Mouse (Mus musculus) CH12.LX (cell line): ENCODE measurements around the gene Pip5kl1. TPM values are rescaled to one million over a fixed set of nuclear protein-coding genes. Genes with fewer than 3 reads are reported as not detected.

ENCODE experiments used
- DNase-seq: peaks from one replicate; pipeline ENCODE4 v3.0.0-alpha.2; 2013; ENCODE audit errors: extremely low read depth
- H3K27ac ChIP-seq: 2 replicates; pipeline ENCODE4 v1.5.1; 2012; ENCODE audit warnings: low read depth, mild to moderate bottlenecking, control low read depth, moderate library complexity; ENCODE audit not compliant: insufficient read depth
- H3K27me3 ChIP-seq: replicated peaks from 2 replicates; pipeline ENCODE3; 2012; ENCODE audit warnings: inconsistent platforms
- H3K36me3 ChIP-seq, 2 experiments: replicated peaks in 1 of 2; 2 replicates each; pipeline versions ENCODE3 to v1.6.1; 2012; ENCODE audit warnings: inconsistent platforms in 1 of 2, low read length in 1 of 2, mild to moderate bottlenecking in 1 of 2, mixed read lengths in 1 of 2, moderate library complexity in 1 of 2; ENCODE audit not compliant: control insufficient read depth in 1 of 2, insufficient read depth in 1 of 2
- H3K4me1 ChIP-seq, 2 experiments: 2 replicates each; pipeline ENCODE4 v1.6.1; 2012; ENCODE audit warnings: inconsistent platforms in 1 of 2, moderate library complexity in 1 of 2; ENCODE audit not compliant: insufficient read depth in 2 of 2, control insufficient read depth in 1 of 2
- H3K4me2 ChIP-seq: 2 replicates; pipeline ENCODE4 v1.6.1; 2012; ENCODE audit warnings: low read depth, mild to moderate bottlenecking, control low read depth; ENCODE audit not compliant: poor library complexity, insufficient read depth, severe bottlenecking
- H3K4me3 ChIP-seq, 3 experiments: fragments of 150-350 bp in 1 of 3; sonication (generic) in 1 of 3; replicated peaks in 1 of 3; 2 replicates each; pipeline versions ENCODE3 to v1.5.1; 2011 to 2012; ENCODE audit warnings: low read depth in 2 of 3, low read length in 2 of 3, mild to moderate bottlenecking in 2 of 3, moderate library complexity in 2 of 3, control low read depth in 1 of 3, improper control_type of control experiment in 1 of 3, inconsistent platforms in 1 of 3, mixed read lengths in 1 of 3; ENCODE audit not compliant: poor library complexity in 1 of 3
- H3K79me2 ChIP-seq: replicated peaks from 2 replicates; pipeline ENCODE4 v1.6.1; 2012; ENCODE audit warnings: mild to moderate bottlenecking, moderate library complexity; ENCODE audit not compliant: control insufficient read depth, poor library complexity, insufficient read depth, severe bottlenecking; ENCODE audit errors: extremely low read depth
- H3K9ac ChIP-seq: 2 replicates; pipeline ENCODE4 v1.6.1; 2012; ENCODE audit warnings: low read depth, mild to moderate bottlenecking, control low read depth, moderate library complexity; ENCODE audit not compliant: insufficient read depth
- H3K9me3 ChIP-seq: replicated peaks from 2 replicates; pipeline ENCODE3; 2012; ENCODE audit warnings: low read length, inconsistent platforms, mixed read lengths
- CHD2 ChIP-seq: IDR thresholded peaks from 2 replicates; pipeline ENCODE4 v1.6.1; 2011; ENCODE audit warnings: low read length, improper control_type of control experiment
- CTCF ChIP-seq, 2 experiments: IDR thresholded peaks in 1 of 2; conservative IDR thresholded peaks in 1 of 2; 2 replicates each; pipeline ENCODE4 v1.5.1; 2011 to 2012; ENCODE audit warnings: low read depth in 2 of 2, low read length in 2 of 2, improper control_type of control experiment in 1 of 2, inconsistent platforms in 1 of 2, mild to moderate bottlenecking in 1 of 2, moderate library complexity in 1 of 2
- E2F4 ChIP-seq: IDR thresholded peaks from 2 replicates; pipeline ENCODE4 v1.6.1; 2011; ENCODE audit warnings: low read depth, low read length, improper control_type of control experiment; ENCODE audit not compliant: insufficient replicate concordance
- ETS1 ChIP-seq: conservative IDR thresholded peaks from 2 replicates; pipeline ENCODE4 v1.6.1; 2012; ENCODE audit warnings: low read depth, mild to moderate bottlenecking, inconsistent platforms, low read length, improper control_type of control experiment, moderate library complexity
- GABPA ChIP-seq: IDR thresholded peaks from 2 replicates; pipeline ENCODE4 v1.6.1; 2012; ENCODE audit warnings: low read depth, low read length, improper control_type of control experiment, inconsistent platforms; ENCODE audit not compliant: insufficient replicate concordance
- IRF4 ChIP-seq: IDR thresholded peaks from 2 replicates; pipeline ENCODE4 v1.6.1; 2014; ENCODE audit warnings: low read depth, mild to moderate bottlenecking, inconsistent platforms, low read length, improper control_type of control experiment
- KAT2A ChIP-seq: IDR thresholded peaks from 2 replicates; pipeline ENCODE4 v1.6.1; 2012; ENCODE audit warnings: low read length, improper control_type of control experiment, inconsistent platforms; ENCODE audit not compliant: insufficient replicate concordance
- MAFK ChIP-seq: IDR thresholded peaks from 2 replicates; pipeline ENCODE4 v1.6.1; 2011; ENCODE audit warnings: low read length, improper control_type of control experiment; ENCODE audit not compliant: insufficient replicate concordance
- MAZ ChIP-seq: IDR thresholded peaks from 2 replicates; pipeline ENCODE4 v1.6.1; 2012; ENCODE audit warnings: low read depth, mild to moderate bottlenecking, inconsistent platforms, low read length, improper control_type of control experiment, moderate library complexity
- MXI1 ChIP-seq: IDR thresholded peaks from 2 replicates; pipeline ENCODE4 v1.6.1; 2011; ENCODE audit warnings: mild to moderate bottlenecking, low read depth, low read length, improper control_type of control experiment
- MYC ChIP-seq: IDR thresholded peaks from 2 replicates; pipeline ENCODE4 v1.6.1; 2011; ENCODE audit warnings: low read depth, mild to moderate bottlenecking, improper control_type of control experiment, low read length
- NRF1 ChIP-seq: IDR thresholded peaks from 2 replicates; pipeline ENCODE4 v1.6.1; 2014; ENCODE audit warnings: low read depth, mild to moderate bottlenecking, inconsistent platforms, low read length, improper control_type of control experiment, moderate library complexity
- POLR2A ChIP-seq: IDR thresholded peaks from 2 replicates; pipeline ENCODE4 v1.6.1; 2011; ENCODE audit warnings: low read depth, mild to moderate bottlenecking, improper control_type of control experiment, low read length
- RAD21 ChIP-seq: IDR thresholded peaks from 2 replicates; pipeline ENCODE4 v1.6.1; 2011; ENCODE audit warnings: low read depth, mild to moderate bottlenecking, low read length, improper control_type of control experiment, moderate library complexity
- RCOR1 ChIP-seq: conservative IDR thresholded peaks from 2 replicates; pipeline ENCODE4 v1.6.1; 2012; ENCODE audit warnings: low read depth, mild to moderate bottlenecking, inconsistent platforms, low read length, improper control_type of control experiment
- SIN3A ChIP-seq: IDR thresholded peaks from 2 replicates; pipeline ENCODE4 v1.6.1; 2012; ENCODE audit warnings: low read length, improper control_type of control experiment, inconsistent platforms
- SMC3 ChIP-seq: IDR thresholded peaks from 2 replicates; pipeline ENCODE4 v1.6.1; 2011; ENCODE audit warnings: low read depth, low read length, improper control_type of control experiment
- TBP ChIP-seq: conservative IDR thresholded peaks from 2 replicates; pipeline ENCODE4 v1.6.1; 2011; ENCODE audit warnings: low read depth, low read length, improper control_type of control experiment
- USF1 ChIP-seq: IDR thresholded peaks from 2 replicates; pipeline ENCODE4 v1.6.1; 2014; ENCODE audit warnings: low read depth, mild to moderate bottlenecking, inconsistent platforms, low read length, improper control_type of control experiment
- USF2 ChIP-seq: conservative IDR thresholded peaks from 2 replicates; pipeline ENCODE4 v1.6.1; 2011; ENCODE audit warnings: low read depth, low read length, improper control_type of control experiment
- ZC3H11A ChIP-seq: IDR thresholded peaks from 2 replicates; pipeline ENCODE4 v1.6.1; 2012; ENCODE audit warnings: low read depth, mild to moderate bottlenecking, inconsistent platforms, low read length, improper control_type of control experiment
- ZNF384 ChIP-seq: IDR thresholded peaks from 2 replicates; pipeline ENCODE4 v1.6.1; 2012; ENCODE audit warnings: low read depth, low read length, improper control_type of control experiment, inconsistent platforms
- dilution Hi-C: fragments of 300-500 bp; cut with MboI; formaldehyde crosslinking; loops from 2 replicates; pipeline ENCODE4 v1.14.3; 2020; ENCODE audit warnings: low sequenced_read_pairs; ENCODE audit not compliant: extremely low pct_unique_long_range_greater_than_20kb, extremely low pct_ligation_motif_present
- in situ Hi-C: fragments of 300-500 bp; cut with MboI; formaldehyde crosslinking; loops from 3 replicates; pipeline ENCODE4 v1.14.3; 2019; ENCODE audit warnings: low sequenced_read_pairs, low pct_ligation_motif_present, low pct_unique_long_range_greater_than_20kb, mixed read lengths
- polyA plus RNA-seq: library from polyadenylated mRNA; unstranded; fragments of >175 nt; gene quantifications from 2 replicates; pipeline ENCODE4 v1.2.1, GENCODE M21; 2012; ENCODE audit warnings: low read depth; ENCODE audit not compliant: insufficient read length
- total RNA-seq, 2 experiments: library from RNA; depleted of rRNA; stranded (reverse); fragments of 300-350 nt in 1 of 2; fragments of >200 nt in 1 of 2; gene quantifications; 2 replicates each; pipeline ENCODE4 v1.2.3; 2012 to 2014

The Pip5kl1 gene
- total and polyA plus RNA-seq, 3 experiments: 0.28 to 0.64 (median 0.57) TPM

DNA sequence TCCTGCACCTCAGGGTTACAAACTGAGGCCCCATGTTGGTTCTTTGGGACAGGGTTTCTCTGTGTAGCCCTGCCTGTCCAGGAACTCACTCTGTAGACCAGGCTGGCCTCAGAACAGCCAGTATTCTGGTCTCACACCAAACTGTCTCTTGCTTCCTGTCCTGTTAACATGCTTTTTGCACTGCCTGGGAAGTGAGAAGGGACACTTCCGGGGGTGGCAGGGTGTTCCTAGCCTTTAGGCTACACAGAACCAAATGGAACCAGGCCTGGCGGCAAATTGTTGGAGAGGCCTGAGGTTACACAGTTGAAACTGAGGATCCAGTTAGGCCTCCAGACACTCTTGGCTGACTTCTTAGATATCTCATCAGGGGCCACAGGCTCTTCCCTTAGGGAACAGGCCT, 41.4 kb upstream of the Pip5kl1 start:
- no peaks in the 10 kb centered on the region for H3K79me2 ChIP-seq
- H3K9me3 ChIP-seq: no peaks in the 10 kb centered on the region
- H3K27me3 ChIP-seq: peaks cover 9% of the 10 kb centered on the region
- H3K27ac ChIP-seq: no peak overlapping the region
- H3K36me3 ChIP-seq: no peaks in the 10 kb centered on the region
- dilution Hi-C loops (no loop called here), in situ Hi-C loops (no loop called here)
- H3K9ac ChIP-seq: no peak overlapping the region
- H3K4me1 ChIP-seq: peaks cover 9 to 18% of the 10 kb centered on the region in 2 experiments
- no peak for DNase-seq
- H3K4me3 ChIP-seq: no peak overlapping the region
- TF ChIP-seq CTCF (conservative IDR thresholded peaks at IDR 0.05 in 1 of 2, IDR thresholded peaks at IDR 0.05 in 1 of 2; ENCODE audit: low read depth in 2 of 2, low read length in 2 of 2) (no peak), MXI1 (no peak), ETS1 (no peak), MYC (no peak), RAD21 (no peak), NRF1 (no peak), KAT2A (no peak)
- H3K4me2 ChIP-seq: no peak overlapping the region

DNA sequence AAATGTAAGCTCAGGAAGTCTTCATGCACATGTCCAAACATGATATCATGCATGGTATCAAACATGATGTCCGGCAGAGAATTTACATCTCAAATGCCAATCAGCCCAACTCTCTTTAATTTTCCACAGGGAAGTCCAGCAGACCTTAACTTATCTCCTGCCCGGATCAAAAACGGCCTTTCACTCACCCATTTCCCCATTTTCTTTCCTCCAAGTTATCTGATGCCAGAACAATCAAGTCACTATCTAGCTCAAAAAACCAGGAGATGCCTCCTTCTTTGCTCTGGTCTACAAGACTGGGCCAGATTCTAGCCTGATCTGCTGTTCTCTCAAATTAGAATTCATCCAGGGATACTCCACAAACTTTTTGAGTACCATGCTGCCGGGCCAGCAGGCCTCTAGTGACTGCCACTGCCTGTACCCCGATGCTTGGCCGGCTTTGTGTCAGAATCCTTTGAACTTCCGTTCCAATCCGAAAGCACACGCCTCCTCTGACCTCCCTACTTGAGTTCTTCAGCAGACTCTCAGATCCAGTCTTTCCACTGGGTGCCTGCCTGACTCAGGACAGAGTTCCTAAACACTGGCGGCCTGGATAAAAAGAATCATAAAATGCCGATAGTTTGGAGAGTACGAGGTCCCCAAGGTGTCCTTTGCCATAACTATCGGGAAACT, 40.4 kb upstream of the Pip5kl1 start:
- no peak for DNase-seq
- Histone ChIP-seq H3K9ac (peak overlapping the region; percentile 79), H3K27me3 (peaks cover 9% of the 10 kb centered on the region), H3K36me3 (peaks cover 0 to under 1% of the 10 kb centered on the region in 2 experiments), H3K27ac (no peak overlapping the region), H3K4me3 (peak overlapping the region; percentile 57 to 69 (median 65)), H3K9me3 (no peaks in the 10 kb centered on the region), H3K4me2 (peak overlapping the region; percentile 91), H3K4me1 (peaks cover 10 to 27% of the 10 kb centered on the region in 2 experiments), H3K79me2 (no peaks in the 10 kb centered on the region)
- dilution Hi-C loops (no loop called here), in situ Hi-C loops (no loop called here)
- TF ChIP-seq MXI1 (peak; percentile 60), POLR2A (no peak)

DNA sequence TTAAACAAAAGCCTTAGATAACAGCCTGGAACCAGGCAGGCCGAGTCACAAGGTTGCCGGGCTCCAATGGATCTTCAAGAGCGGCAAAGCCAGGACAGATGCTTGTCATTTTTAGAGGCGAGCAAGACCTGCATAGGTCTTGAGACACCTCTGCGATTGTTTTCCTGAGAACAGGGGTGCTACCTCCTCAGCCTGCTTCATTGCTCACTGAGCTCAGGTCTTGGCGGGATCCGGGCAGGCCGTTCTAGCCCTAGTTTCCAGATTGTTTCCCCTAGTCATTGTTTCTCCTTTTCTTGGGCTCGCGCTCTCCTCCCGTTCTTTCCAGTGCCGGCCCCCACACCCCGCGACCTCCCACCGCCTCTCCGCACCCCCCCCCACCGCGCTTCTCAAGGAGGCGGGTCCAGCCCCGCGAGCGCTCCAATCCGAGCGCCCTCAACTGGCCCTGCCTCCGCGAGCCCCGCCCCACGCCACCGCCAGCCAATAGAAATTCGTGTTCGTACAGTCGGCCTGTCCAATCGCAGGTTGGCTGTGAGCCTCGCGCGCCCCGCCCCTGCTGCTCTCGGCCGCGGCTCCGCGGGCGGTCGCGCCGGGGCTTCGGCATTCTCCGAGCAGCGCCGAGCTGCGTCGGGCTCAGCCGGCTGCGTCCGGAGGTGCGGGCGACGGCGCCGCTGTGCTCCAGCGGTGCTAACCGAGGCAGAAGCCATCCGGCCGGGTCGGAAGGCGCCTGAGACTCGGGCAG, 39.7 kb upstream of the Pip5kl1 start, which contains the start of gene Fam102a:
Gene Fam102a, plus strand, starts transcription at position 600 of the 739 bp plus-strand sequence.
- in situ Hi-C loops: no loop called here
- dilution Hi-C loops: no loop called here
- H3K4me1 ChIP-seq: peaks cover 12 to 30% of the 10 kb centered on the region in 2 experiments
- H3K27ac ChIP-seq: peak within 1 kb of the TSS; percentile 81
- H3K36me3 ChIP-seq: peaks cover 0 to 3% of the 10 kb centered on the region in 2 experiments
- H3K9me3 ChIP-seq: no peaks in the 10 kb centered on the region
- H3K27me3 ChIP-seq: peaks cover 9% of the 10 kb centered on the region
- DNase-seq: peak; percentile 93
- H3K79me2 ChIP-seq: no peaks in the 10 kb centered on the region
- peak within 1 kb of the TSS; percentile 79 for H3K9ac ChIP-seq
- H3K4me3 ChIP-seq: peak within 1 kb of the TSS; percentile 69 to 86 (median 69)
- peak within 1 kb of the TSS; percentile 91 for H3K4me2 ChIP-seq
- TF ChIP-seq IRF4 (no peak), TBP (no peak), USF1 (no peak), CTCF (conservative IDR thresholded peaks at IDR 0.05 in 1 of 2, IDR thresholded peaks at IDR 0.05 in 1 of 2; ENCODE audit: low read depth in 2 of 2, low read length in 2 of 2) (no peak), POLR2A (peak; percentile 88), NRF1 (no peak), MAZ (peak; percentile 79), USF2 (no peak), ZNF384 (no peak), ETS1 (no peak), SIN3A (peak; percentile 55; the same call in 1 of the 2 replicates), MXI1 (peak; percentile 34), CHD2 (no peak), MAFK (no peak), RCOR1 (no peak), E2F4 (no peak), KAT2A (no peak), ZC3H11A (no peak), GABPA (no peak), SMC3 (no peak)
